Mouse (Mus musculus) erythroblast, adult 5-6 weeks (primary cell): ENCODE results near the gene Cdh5. TPM values are rescaled to one million over a fixed set of nuclear protein-coding genes. Genes with fewer than 3 reads are reported as not detected.

ENCODE experiments used
- ATAC-seq: replicated peaks from 2 replicates; pipeline ENCODE4 v1.8.0; 2016; ENCODE audit warnings: moderate number of reproducible peaks, mild to moderate bottlenecking, moderate TSS enrichment, inconsistent platforms; ENCODE audit not compliant: poor library complexity, low FRiP score, severe bottlenecking
- total RNA-seq, 2 experiments: library from RNA; stranded (forward) in 1 of 2; stranded (reverse) in 1 of 2; fragments of 150-400 nt in 1 of 2; fragments of 200-764, 138-1000 nt in 1 of 2; gene quantifications; 2 replicates each; pipeline versions ENCODE4 v1.2.3 to v1.2.4; 2015 to 2017; ENCODE audit warnings: low replicate concordance in 2 of 2

Gene Cdh5
- total RNA-seq, 2 experiments from 2014 or later: not detected

GRCm38 (mm10) chr8:104130916-104131315 lies 29.5 kb downstream of the Cdh5 start:
- ATAC-seq: no peak

GRCm38 (mm10) chr8:104131414-104131975 lies 30.1 kb downstream of the Cdh5 start:
- no peak for ATAC-seq

- no peak for ATAC-seq
Measured at GRCm38 (mm10) chr8:104134521-104134920, 33.1 kb downstream of the Cdh5 start.

- ATAC-seq: no peak
Measured at GRCm38 (mm10) chr8:104136277-104136676, 34.9 kb downstream of the Cdh5 start.

- ATAC-seq: no peak
Measured at GRCm38 (mm10) chr8:104137636-104138035, 36.2 kb downstream of the Cdh5 start.

GRCm38 (mm10) chr8:104140611-104141010 lies 39.2 kb downstream of the Cdh5 start:
- ATAC-seq: no peak

- no peak for ATAC-seq
Measured at GRCm38 (mm10) chr8:104142415-104142814, 41.0 kb downstream of the Cdh5 start.

- no peak for ATAC-seq
Measured at GRCm38 (mm10) chr8:104143379-104143778, 42.0 kb downstream of the Cdh5 start.

GRCm38 (mm10) chr8:104144434-104145216 lies 43.2 kb downstream of the Cdh5 start:
- no peak for ATAC-seq

- no peak for ATAC-seq
Measured at GRCm38 (mm10) chr8:104145981-104146689, 44.7 kb downstream of the Cdh5 start.

GRCm38 (mm10) chr8:104146717-104147494 lies 45.5 kb downstream of the Cdh5 start:
- ATAC-seq: no peak

GRCm38 (mm10) chr8:104147947-104148346 lies 46.5 kb downstream of the Cdh5 start:
- no peak for ATAC-seq

GRCm38 (mm10) chr8:104160731-104161130 lies 59.3 kb downstream of the Cdh5 start:
- no peak for ATAC-seq

GRCm38 (mm10) chr8:104169461-104169860 lies 68.0 kb downstream of the Cdh5 start:
- no peak for ATAC-seq

- ATAC-seq: no peak
Measured at GRCm38 (mm10) chr8:104170118-104171049, 69.0 kb downstream of the Cdh5 start, which contains the start of gene Bean1. TSS of gene Bean1 (plus strand) at chr8:104170442.

GRCm38 (mm10) chr8:104171050-104171620 lies 69.7 kb downstream of the Cdh5 start:
- ATAC-seq: no peak

- no peak for ATAC-seq
Measured at GRCm38 (mm10) chr8:104172420-104172819, 71.0 kb downstream of the Cdh5 start.

GRCm38 (mm10) chr8:104175848-104176527 lies 74.6 kb downstream of the Cdh5 start:
- ATAC-seq: no peak
